Mouse (Mus musculus) kidney, postnatal 0 days (tissue): Measurements from ENCODE around the gene Bves. TPM values are rescaled to one million over a fixed set of nuclear protein-coding genes. Genes with fewer than 3 reads are reported as not detected.
"Not testable (repeated sequence)": the region's sequence is repeated elsewhere in the genome, so short reads cannot be mapped to it uniquely, and the experiment has no call there.

Experiments
- ATAC-seq: fragments of 200-750 bp; cut with Nextera tagmentation; replicated peaks from 2 replicates; pipeline ENCODE4 v1.8.0; 2017; ENCODE audit warnings: low read depth, moderate number of reproducible peaks, moderate TSS enrichment, moderate library complexity; ENCODE audit not compliant: low FRiP score
- DNase-seq: peaks from one replicate; pipeline ENCODE4 v3.0.0-alpha.2; 2016; ENCODE audit warnings: low spot score
- H3K27ac ChIP-seq: fragments of 300-500 bp; sonication (generic); 2 replicates; pipeline ENCODE4 v1.5.1; 2014; ENCODE audit warnings: mild to moderate bottlenecking
- H3K27me3 ChIP-seq: fragments of 300-500 bp; sonication (generic); 2 replicates; pipeline ENCODE4 v1.6.1; 2014; ENCODE audit warnings: low read length, mixed read lengths; ENCODE audit not compliant: insufficient read depth
- H3K36me3 ChIP-seq: fragments of 300-500 bp; sonication (generic); 2 replicates; pipeline ENCODE4 v1.6.1; 2014; ENCODE audit warnings: low read length, mixed read lengths; ENCODE audit not compliant: insufficient read depth
- H3K4me1 ChIP-seq: fragments of 300-500 bp; sonication (generic); replicated peaks from 2 replicates; pipeline ENCODE4 v1.6.1; 2014; ENCODE audit warnings: antibody characterized with exemption, low read length, mixed read lengths; ENCODE audit not compliant: insufficient read depth
- H3K4me2 ChIP-seq: fragments of 300-500 bp; sonication (generic); 2 replicates; pipeline ENCODE4 v1.6.1; 2014; ENCODE audit warnings: mild to moderate bottlenecking, low read length, moderate library complexity, mixed read lengths
- H3K4me3 ChIP-seq: fragments of 300-500 bp; sonication (generic); replicated peaks from 2 replicates; pipeline ENCODE4 v1.5.1; 2014; ENCODE audit warnings: low read depth, low read length
- H3K9ac ChIP-seq: fragments of 300-500 bp; sonication (generic); 2 replicates; pipeline ENCODE4 v1.6.1; 2014; ENCODE audit warnings: low read depth, low read length
- H3K9me3 ChIP-seq: fragments of 300-500 bp; sonication (generic); replicated peaks from 2 replicates; pipeline ENCODE4 v1.6.1; 2016; ENCODE audit warnings: low read length, inconsistent platforms, mixed read lengths
- CTCF ChIP-seq: IDR thresholded peaks from 2 replicates; pipeline ENCODE4 v1.5.1; 2016; ENCODE audit warnings: antibody characterized with exemption, low read depth, mild to moderate bottlenecking, moderate library complexity
- WGBS: fragments of 180-500 bp; shearing (Covaris S2); extraction: QIAGEN DNeasy Blood & Tissue Kit; methylation state at CpG from one replicate; pipeline ENCODE4 v1.1.7; 2014; 5-methylcytosine and 5-hydroxymethylcytosine counted together
- polyA plus RNA-seq: library from polyadenylated mRNA; unstranded; fragments of >200 nt; fragmentation: Nextera tagmentation; extraction: Ambion mirVana; gene quantifications from 2 replicates; pipeline ENCODE4 v1.2.1, GENCODE M21; 2015

Gene Bves
- 0.91 and 0.93 TPM in 2 replicates for polyA plus RNA-seq

GRCm38 (mm10) chr10:45335434-45336422 is at the start of gene Bves:
Gene Bves, plus strand, starts transcription at chr10:45335772.
- Histone ChIP-seq H3K4me3 (peak within 1 kb of the TSS; percentile 67), H3K4me2 (peak within 1 kb of the TSS; percentile 95), H3K27me3 (peaks cover 15% of the 10 kb centered on the region), H3K4me1 (no peaks in the 10 kb centered on the region), H3K9me3 (no peaks in the 10 kb centered on the region), H3K27ac (no peak within 1 kb of the TSS), H3K9ac (peak within 1 kb of the TSS; percentile 55; the same call in 1 of the 2 replicates), H3K36me3 (no peaks in the 10 kb centered on the region)
- no peak; the same call in 1 of the 2 replicates for TF ChIP-seq CTCF
- peak; percentile 65 for ATAC-seq
- peak; percentile 41 for DNase-seq
- 1% methylated on average over 86 of the region's 116 CpGs for WGBS

GRCm38 (mm10) chr10:45288351-45288750 is 47.2 kb upstream of the Bves start:
- Histone ChIP-seq H3K4me1 (no peaks in the 10 kb centered on the region), H3K9me3 (no peaks in the 10 kb centered on the region), H3K36me3 (no peaks in the 10 kb centered on the region), H3K9ac (no peak overlapping the region), H3K27me3 (peaks cover 15% of the 10 kb centered on the region), H3K4me3 (no peak overlapping the region), H3K4me2 (no peak overlapping the region), H3K27ac (no peak overlapping the region)
- WGBS = 49% methylated on average over 7 of the region's 7 CpGs
- no peak for DNase-seq
- no peak for TF ChIP-seq CTCF
- ATAC-seq = no peak

- peak overlapping the region; percentile 94 for H3K4me2 ChIP-seq
- H3K27ac ChIP-seq = no peak overlapping the region
- ATAC-seq (peak; percentile 85), DNase-seq (peak; percentile 27)
- WGBS = 1% methylated on average over 70 of the region's 71 CpGs
- H3K4me3 ChIP-seq = peak overlapping the region; percentile 49
- H3K36me3 ChIP-seq = no peaks in the 10 kb centered on the region
- no peaks in the 10 kb centered on the region for H3K9me3 ChIP-seq
- no peak for TF ChIP-seq CTCF
- no peaks in the 10 kb centered on the region for H3K4me1 ChIP-seq
- H3K27me3 ChIP-seq = peaks cover 15% of the 10 kb centered on the region
- peak overlapping the region; percentile 55 for H3K9ac ChIP-seq
Measured at GRCm38 (mm10) chr10:45289218-45290105, 46.1 kb upstream of the Bves start.

- Histone ChIP-seq H3K27me3 (peaks cover 15% of the 10 kb centered on the region), H3K4me1 (no peaks in the 10 kb centered on the region), H3K4me3 (no peak overlapping the region), H3K4me2 (no peak overlapping the region), H3K36me3 (no peaks in the 10 kb centered on the region), H3K9me3 (no peaks in the 10 kb centered on the region), H3K27ac (no peak overlapping the region), H3K9ac (no peak overlapping the region)
- ATAC-seq (no peak), DNase-seq (no peak)
- no peak for TF ChIP-seq CTCF
- WGBS = 76% methylated on average over 5 of the region's 5 CpGs
Measured at GRCm38 (mm10) chr10:45290618-45291017, 45.0 kb upstream of the Bves start.

GRCm38 (mm10) chr10:45292159-45292558 is 43.4 kb upstream of the Bves start:
- not testable (repeated sequence) for H3K4me2 ChIP-seq, H3K36me3 ChIP-seq, H3K9me3 ChIP-seq, H3K4me3 ChIP-seq, DNase-seq, H3K27ac ChIP-seq, H3K9ac ChIP-seq, ATAC-seq, H3K4me1 ChIP-seq
- 68% methylated on average over 4 of the region's 4 CpGs for WGBS
- H3K27me3 ChIP-seq = peaks cover 15% of the 10 kb centered on the region

- Histone ChIP-seq H3K36me3 (no peaks in the 10 kb centered on the region), H3K4me3 (no peak overlapping the region), H3K4me2 (no peak overlapping the region), H3K27ac (no peak overlapping the region), H3K27me3 (no peaks in the 10 kb centered on the region), H3K9me3 (no peaks in the 10 kb centered on the region), H3K4me1 (no peaks in the 10 kb centered on the region), H3K9ac (no peak overlapping the region)
- no peak for TF ChIP-seq CTCF
- ATAC-seq = no peak
- 80% methylated on average over 5 of the region's 5 CpGs for WGBS
- DNase-seq = no peak
Measured at GRCm38 (mm10) chr10:45295093-45295492, 40.5 kb upstream of the Bves start.
